Mouse (Mus musculus) lung, adult 2 months (tissue): ENCODE data around the gene BC005537.
"Not testable (repeated sequence)": the region's sequence is repeated elsewhere in the genome, so short reads cannot be mapped to it uniquely, and the experiment has no call there.

Experiments
- CTCF ChIP-seq: fragments of 200-500 bp; IDR thresholded peaks from 2 replicates; pipeline ENCODE4 v1.5.1; 2011; ENCODE audit warnings: mild to moderate bottlenecking, low read length, control low read depth; ENCODE audit not compliant: insufficient read depth
- POLR2A ChIP-seq: fragments of 200-500 bp; IDR thresholded peaks from 2 replicates; pipeline ENCODE4 v1.6.1; 2011; ENCODE audit warnings: low read depth, mild to moderate bottlenecking, control low read depth, low read length, borderline replicate concordance; ENCODE audit errors: extremely low read depth

- not testable (repeated sequence) for TF ChIP-seq CTCF, POLR2A
Measured at GRCm38 (mm10) chr13:24837765-24838164, 36.3 kb downstream of the BC005537 start.
